Mouse (Mus musculus): Measurements from ENCODE around the gene Ranbp2. TPM values are rescaled to one million over a fixed set of nuclear protein-coding genes. Genes with fewer than 3 reads are reported as not detected.
A peak's percentile ranks its signal among the peaks of the same experiment; 100 is the strongest.

Gene Ranbp2
- polyA plus RNA-seq (2016; fragmentation: Nextera tagmentation; extraction: Ambion mirVana) = 30.5 and 31.6 TPM in 2 replicates

DNA sequence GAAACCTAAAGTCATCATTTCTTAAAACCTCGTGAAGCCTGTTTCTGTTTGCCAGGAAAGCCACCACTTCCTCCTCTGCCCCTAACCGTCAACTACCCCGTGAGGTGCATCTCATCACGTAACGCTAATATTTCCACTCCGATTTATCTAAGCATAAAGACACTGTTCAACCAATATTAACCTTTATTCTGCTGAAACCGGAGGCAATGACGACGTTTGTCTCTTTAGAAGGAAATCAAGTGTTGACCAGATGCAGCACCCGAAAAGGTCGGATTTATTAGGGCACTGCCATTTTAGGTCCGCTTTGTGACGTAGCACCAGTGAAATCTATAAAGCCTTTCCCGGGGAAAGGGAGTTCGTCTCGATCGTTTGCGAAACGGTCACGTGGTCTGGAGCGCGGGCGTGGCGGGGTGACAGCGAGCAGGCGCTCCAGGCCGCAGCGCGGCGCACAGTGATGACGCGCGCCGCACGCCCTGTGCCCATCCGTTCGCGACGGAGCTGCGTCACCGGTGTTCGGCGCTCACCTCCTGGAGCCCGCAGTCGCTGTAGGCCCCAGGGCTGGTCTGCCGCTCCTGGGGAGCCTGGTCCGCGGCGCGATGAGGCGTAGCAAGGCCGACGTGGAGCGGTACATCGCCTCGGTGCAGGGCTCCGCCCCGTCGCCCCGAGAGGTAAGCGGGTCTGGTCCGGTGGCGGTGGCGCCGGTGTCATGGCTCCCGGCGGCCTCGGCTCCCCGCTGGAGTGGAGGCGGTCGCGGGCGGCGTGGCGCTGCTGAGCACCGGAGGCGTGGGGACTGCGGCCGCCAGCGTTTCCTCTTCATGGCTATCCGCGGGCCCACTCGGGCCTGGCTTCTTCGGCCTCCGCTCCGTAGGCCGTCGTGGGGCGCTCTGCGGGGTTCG, at the start of gene Ranbp2:
Ranbp2 (plus strand) TSS at position 537 of the 896 bp plus-strand sequence.
- peak; percentile 98 for ATAC-seq (ENCODE audit: low FRiP score)
- Histone ChIP-seq H3K4me1 (peaks cover 10% of the 10 kb centered on the region), H3K27ac (peak within 1 kb of the TSS; percentile 92), H3K9me3 (replicated peaks) (no peaks in the 10 kb centered on the region), H3K9ac (peak within 1 kb of the TSS; percentile 97), H3K4me2 (replicated peaks) (peak within 1 kb of the TSS; percentile 69), H3K36me3 (no peaks in the 10 kb centered on the region), H3K27me3 (no peaks in the 10 kb centered on the region), H3K4me3 (peak within 1 kb of the TSS; percentile 100)
- under 1% methylated on average over 90 of the region's 91 CpGs for WGBS

DNA sequence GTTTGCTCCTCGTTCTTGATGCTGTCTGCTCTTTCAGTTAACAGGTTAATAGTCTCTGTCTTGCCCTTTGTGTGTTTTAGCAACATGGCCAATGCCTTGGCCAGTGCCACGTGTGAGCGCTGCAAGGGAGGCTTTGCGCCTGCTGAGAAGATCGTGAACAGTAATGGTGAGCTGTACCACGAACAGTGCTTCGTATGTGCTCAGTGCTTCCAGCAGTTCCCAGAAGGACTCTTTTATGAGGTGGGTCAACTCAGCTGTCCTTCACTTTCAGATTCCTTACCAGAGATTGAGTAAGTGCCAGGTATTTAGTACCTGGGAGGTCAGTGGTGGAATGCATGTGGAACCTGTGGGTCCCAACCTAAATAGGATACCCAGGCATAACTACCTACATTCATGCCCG, 47.8 kb upstream of the Ranbp2 start:
- H3K4me1 ChIP-seq = no peaks in the 10 kb centered on the region; the same call in 1 of the 2 replicates
- H3K9ac ChIP-seq = no peak overlapping the region
- ATAC-seq (ENCODE audit: low FRiP score) = no peak
- no peak overlapping the region for H3K4me3 ChIP-seq
- no peaks in the 10 kb centered on the region for H3K27me3 ChIP-seq
- H3K9me3 ChIP-seq (replicated peaks) = no peaks in the 10 kb centered on the region
- no peak overlapping the region for H3K4me2 ChIP-seq (replicated peaks)
- 95% methylated on average over 8 of the region's 8 CpGs for WGBS
- H3K36me3 ChIP-seq = peaks cover 11% of the 10 kb centered on the region; the same call in 1 of the 2 replicates
- H3K27ac ChIP-seq = no peak overlapping the region

- WGBS = 91% methylated on average over 3 of the region's 3 CpGs
- no peak overlapping the region for H3K9ac ChIP-seq
Measured at GRCm38 (mm10) chr10:58401838-58402237, 44.9 kb upstream of the Ranbp2 start.

GRCm38 (mm10) chr10:58404639-58405038, 42.1 kb upstream of the Ranbp2 start:
- H3K4me2 ChIP-seq (replicated peaks) = no peak overlapping the region
- no peak overlapping the region for H3K27ac ChIP-seq
- H3K4me3 ChIP-seq = no peak overlapping the region
- no peaks in the 10 kb centered on the region for H3K9me3 ChIP-seq (replicated peaks)
- peaks cover 33% of the 10 kb centered on the region for H3K36me3 ChIP-seq
- H3K9ac ChIP-seq = no peak overlapping the region
- WGBS = 93% methylated on average over 6 of the region's 6 CpGs
- no peak for ATAC-seq (ENCODE audit: low FRiP score)
- no peaks in the 10 kb centered on the region for H3K27me3 ChIP-seq
- H3K4me1 ChIP-seq = no peaks in the 10 kb centered on the region

More at GRCm38 (mm10) chr10:58401838-58402237, 44.9 kb upstream of the Ranbp2 start:
- no peak overlapping the region for H3K4me2 ChIP-seq (replicated peaks)
- H3K36me3 ChIP-seq = peaks cover 17% of the 10 kb centered on the region
- no peaks in the 10 kb centered on the region for H3K4me1 ChIP-seq
- H3K27ac ChIP-seq = no peak overlapping the region
- no peak for ATAC-seq (ENCODE audit: low FRiP score)
- H3K4me3 ChIP-seq = no peak overlapping the region
- H3K9me3 ChIP-seq (replicated peaks) = no peaks in the 10 kb centered on the region
- no peaks in the 10 kb centered on the region for H3K27me3 ChIP-seq

GRCm38 (mm10) chr10:58405285-58405948, 41.3 kb upstream of the Ranbp2 start:
- ATAC-seq (ENCODE audit: low FRiP score) = no peak
- Histone ChIP-seq H3K27ac (0 out of 2 replicates have a peak overlapping the region, but pooled peaks have one; percentile 17), H3K9me3 (replicated peaks) (no peaks in the 10 kb centered on the region), H3K9ac (no peak overlapping the region), H3K4me1 (no peaks in the 10 kb centered on the region), H3K27me3 (no peaks in the 10 kb centered on the region), H3K36me3 (peaks cover 41% of the 10 kb centered on the region), H3K4me3 (no peak overlapping the region), H3K4me2 (replicated peaks) (no peak overlapping the region)
- 89% methylated on average over 4 of the region's 4 CpGs for WGBS

DNA sequence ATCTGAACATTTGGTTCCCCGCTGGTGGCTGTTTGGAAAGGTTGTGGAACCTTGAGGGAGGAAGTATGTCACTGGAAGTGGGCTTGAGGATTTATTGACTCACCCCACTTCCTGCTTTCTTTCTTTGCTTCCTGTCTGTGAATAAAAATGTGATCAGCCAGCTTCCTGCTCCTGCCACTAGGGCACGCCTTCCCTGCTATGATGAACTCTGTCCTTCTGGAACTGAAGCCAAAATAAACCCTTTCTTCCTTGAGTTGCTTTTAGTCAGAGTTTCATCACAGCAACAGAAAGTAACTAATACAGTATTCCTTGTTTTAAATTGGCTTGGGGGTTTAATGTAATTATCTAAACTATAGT, 40.8 kb upstream of the Ranbp2 start:
- no peak overlapping the region for H3K9ac ChIP-seq
- H3K36me3 ChIP-seq = peaks cover 42% of the 10 kb centered on the region
- no peaks in the 10 kb centered on the region for H3K4me1 ChIP-seq
- no peak overlapping the region for H3K4me3 ChIP-seq
- ATAC-seq (ENCODE audit: low FRiP score) = no peak
- no peak overlapping the region for H3K4me2 ChIP-seq (replicated peaks)
- H3K27me3 ChIP-seq = no peaks in the 10 kb centered on the region
- WGBS = 87% methylated on average over 2 of the region's 2 CpGs
- no peak overlapping the region for H3K27ac ChIP-seq
- no peaks in the 10 kb centered on the region for H3K9me3 ChIP-seq (replicated peaks)

- WGBS = 92% methylated on average over 4 of the region's 4 CpGs
- peaks cover 64% of the 10 kb centered on the region for H3K36me3 ChIP-seq
Measured at GRCm38 (mm10) chr10:58412331-58412730, 34.4 kb upstream of the Ranbp2 start.

GRCm38 (mm10) chr10:58412852-58413251, 33.9 kb upstream of the Ranbp2 start:
- Histone ChIP-seq H3K9ac (no peak overlapping the region), H3K9me3 (replicated peaks) (no peaks in the 10 kb centered on the region), H3K27me3 (no peaks in the 10 kb centered on the region), H3K4me2 (replicated peaks) (no peak overlapping the region), H3K4me1 (no peaks in the 10 kb centered on the region), H3K4me3 (no peak overlapping the region), H3K27ac (no peak overlapping the region), H3K36me3 (peaks cover 63% of the 10 kb centered on the region)
- ATAC-seq (ENCODE audit: low FRiP score) = no peak

More at GRCm38 (mm10) chr10:58412331-58412730, 34.4 kb upstream of the Ranbp2 start:
- no peak overlapping the region for H3K9ac ChIP-seq
- no peak overlapping the region for H3K27ac ChIP-seq
- no peaks in the 10 kb centered on the region for H3K4me1 ChIP-seq
- H3K27me3 ChIP-seq = no peaks in the 10 kb centered on the region
- no peak overlapping the region for H3K4me3 ChIP-seq
- no peak overlapping the region for H3K4me2 ChIP-seq (replicated peaks)
- no peaks in the 10 kb centered on the region for H3K9me3 ChIP-seq (replicated peaks)
- no peak for ATAC-seq (ENCODE audit: low FRiP score)

DNA sequence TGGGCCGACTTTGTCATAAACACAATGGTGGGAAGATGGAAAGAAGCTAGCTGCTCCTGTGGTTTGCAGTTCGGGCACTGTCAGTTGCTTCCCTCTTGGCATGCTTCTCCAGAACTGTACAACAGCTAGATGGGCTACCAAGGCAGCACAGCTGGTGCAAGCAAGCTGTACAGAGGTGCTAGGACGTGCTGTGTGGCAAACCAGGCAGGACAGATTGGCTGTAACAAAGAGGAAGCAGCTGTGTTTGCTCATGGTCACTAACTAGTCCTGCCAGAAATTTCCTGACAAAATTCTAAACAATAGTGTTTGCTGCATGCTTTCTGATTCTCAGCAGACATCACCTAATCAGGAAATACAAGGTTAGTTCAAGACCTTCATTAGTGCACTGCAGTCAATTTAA, 30.0 kb upstream of the Ranbp2 start:
- Histone ChIP-seq H3K4me1 (no peaks in the 10 kb centered on the region), H3K4me3 (no peak overlapping the region), H3K27me3 (no peaks in the 10 kb centered on the region), H3K9ac (no peak overlapping the region), H3K36me3 (peaks cover 36% of the 10 kb centered on the region), H3K27ac (no peak overlapping the region), H3K4me2 (replicated peaks) (no peak overlapping the region), H3K9me3 (replicated peaks) (no peaks in the 10 kb centered on the region)
- 90% methylated on average over 3 of the region's 3 CpGs for WGBS
- no peak for ATAC-seq (ENCODE audit: low FRiP score)

DNA sequence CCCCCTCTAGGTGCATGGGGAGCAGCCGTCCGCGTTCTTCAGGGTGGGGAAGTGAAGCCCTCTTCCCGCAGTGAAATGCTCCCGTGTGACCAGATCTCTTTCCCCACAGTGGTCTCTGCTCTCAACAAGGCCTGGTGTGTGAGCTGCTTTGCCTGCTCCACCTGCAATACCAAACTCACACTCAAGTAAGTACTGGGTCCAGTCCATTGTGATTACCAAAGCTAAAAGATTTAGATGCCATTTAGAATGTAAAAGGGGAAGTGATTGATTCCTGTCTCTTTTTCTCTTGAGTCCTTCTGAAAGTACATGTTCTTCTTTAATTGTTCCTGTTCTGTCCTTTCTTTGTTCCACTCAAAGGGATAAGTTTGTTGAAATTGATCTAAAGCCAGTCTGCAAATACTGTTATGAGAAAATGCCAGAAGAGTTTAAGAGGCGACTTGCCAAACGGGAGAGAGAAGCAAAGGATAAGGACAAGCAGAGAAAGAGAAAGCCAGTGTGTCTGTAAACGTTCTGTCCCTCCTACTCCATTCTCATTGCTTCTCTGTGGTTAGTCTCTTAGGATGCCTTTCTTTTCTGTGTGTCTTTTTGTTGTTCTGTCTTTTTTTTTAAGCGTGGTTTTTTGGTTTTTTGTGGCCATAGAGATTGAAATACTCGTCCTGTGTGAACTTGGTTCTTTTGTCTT, 28.3 kb upstream of the Ranbp2 start:
- Histone ChIP-seq H3K4me3 (no peak overlapping the region), H3K36me3 (peaks cover 28% of the 10 kb centered on the region), H3K4me2 (replicated peaks) (no peak overlapping the region), H3K4me1 (no peaks in the 10 kb centered on the region), H3K9me3 (replicated peaks) (no peaks in the 10 kb centered on the region), H3K27me3 (no peaks in the 10 kb centered on the region), H3K27ac (no peak overlapping the region), H3K9ac (no peak overlapping the region)
- ATAC-seq (ENCODE audit: low FRiP score) = no peak
- 91% methylated on average over 10 of the region's 10 CpGs for WGBS

DNA sequence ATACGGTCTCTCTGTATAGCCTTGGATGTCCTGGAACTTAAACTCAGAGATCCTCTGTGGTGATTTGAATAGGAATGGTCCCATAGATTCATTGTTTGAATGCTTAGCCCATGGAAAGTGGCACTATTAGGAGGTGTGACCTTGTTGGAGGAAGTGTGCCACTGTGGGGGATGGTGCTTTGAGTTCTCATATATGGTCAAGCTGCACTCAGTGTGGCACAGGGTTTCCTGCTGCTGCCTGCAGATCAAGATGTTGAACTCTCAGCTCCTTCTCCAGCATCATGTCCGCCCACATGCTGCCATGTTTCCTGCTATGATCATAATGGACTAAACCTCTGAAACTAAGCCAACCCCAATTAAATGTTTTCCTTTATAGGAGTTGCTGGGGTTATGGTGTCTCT, 18.8 kb upstream of the Ranbp2 start:
- no peak overlapping the region for H3K4me3 ChIP-seq
- H3K27ac ChIP-seq = no peak overlapping the region
- H3K9ac ChIP-seq = no peak overlapping the region
- no peaks in the 10 kb centered on the region for H3K27me3 ChIP-seq
- H3K9me3 ChIP-seq (replicated peaks) = no peaks in the 10 kb centered on the region
- no peak for ATAC-seq (ENCODE audit: low FRiP score)
- H3K36me3 ChIP-seq = peaks cover 15% of the 10 kb centered on the region
- WGBS = 96% methylated on average over 2 of the region's 2 CpGs
- no peaks in the 10 kb centered on the region for H3K4me1 ChIP-seq
- no peak overlapping the region for H3K4me2 ChIP-seq (replicated peaks)

DNA sequence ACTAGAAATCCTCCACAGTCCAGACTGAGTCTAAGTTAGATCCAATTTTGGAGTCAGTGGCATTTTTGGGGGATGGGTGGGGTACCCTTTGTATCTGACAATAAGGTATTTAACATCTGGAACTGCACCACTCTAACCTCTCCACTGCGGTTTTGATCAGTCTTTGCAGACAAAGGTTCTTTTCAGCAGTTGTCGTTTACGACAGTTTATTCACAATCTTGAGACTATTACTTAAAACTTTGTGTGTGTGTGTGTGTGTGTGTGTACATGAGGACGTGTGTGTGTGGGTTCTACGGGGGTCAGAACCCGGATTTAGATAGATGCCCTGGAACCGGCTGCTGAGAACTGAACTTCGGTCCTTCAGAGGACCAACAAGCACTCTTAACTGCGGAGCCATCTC, 870 bp upstream of the Ranbp2 start:
- Histone ChIP-seq H3K4me1 (peaks cover 10% of the 10 kb centered on the region), H3K27ac (peak overlapping the region; percentile 92), H3K36me3 (no peaks in the 10 kb centered on the region), H3K4me3 (peak overlapping the region; percentile 100), H3K4me2 (replicated peaks) (peak overlapping the region; percentile 67), H3K9me3 (replicated peaks) (no peaks in the 10 kb centered on the region), H3K27me3 (no peaks in the 10 kb centered on the region), H3K9ac (peak overlapping the region; percentile 74)
- peak; percentile 0; the same call in 1 of the 2 replicates for ATAC-seq (ENCODE audit: low FRiP score)
- WGBS = 22% methylated on average over 9 of the region's 9 CpGs
